ENCODE assay signal across 8 mouse cellular contexts in the genomic region with DNA sequence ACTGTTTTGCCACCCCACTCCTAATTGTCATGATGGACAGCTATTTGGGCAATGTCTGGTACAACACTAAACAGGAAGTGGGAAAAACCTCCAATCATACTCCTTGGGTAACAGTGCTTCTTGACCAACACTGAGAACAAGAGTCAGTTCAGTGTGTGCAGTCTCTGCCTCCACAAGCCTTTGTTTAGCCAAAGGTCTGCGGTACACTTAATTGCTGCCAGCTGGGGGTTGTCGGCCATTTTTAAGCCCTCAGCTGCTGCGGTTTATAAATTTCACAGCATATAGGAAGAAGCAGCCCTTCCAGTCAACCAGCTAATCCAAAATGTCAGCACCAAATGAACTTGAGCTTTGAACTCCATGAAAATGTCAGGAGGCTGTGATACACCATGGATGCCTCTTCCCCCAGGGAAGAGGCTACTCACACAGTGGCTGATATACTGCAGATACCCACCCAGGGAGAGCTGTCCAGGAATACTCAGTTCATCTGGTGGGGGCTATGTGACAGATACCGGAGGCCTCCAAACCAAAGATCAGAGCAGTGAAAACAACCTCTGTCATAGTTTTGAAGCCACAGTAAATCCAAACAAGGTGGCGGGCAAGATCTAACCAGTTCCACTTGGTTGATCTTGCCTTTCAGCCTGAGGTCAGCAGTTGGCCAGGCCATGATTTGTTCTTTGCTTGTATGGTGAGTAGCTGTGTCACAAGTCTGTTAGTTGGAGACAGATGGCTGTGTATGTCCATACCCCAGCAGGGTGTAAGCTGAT.
DNase-seq lines count a peak whose midpoint lies in the region; ATAC-seq and TF ChIP-seq lines count a peak whose summit lies in the region.

No protein-coding gene starts in this region.

- TF ChIP-seq CTCF in Patski (IDR thresholded peaks at IDR 0.05), result no peak
- no peak for TF ChIP-seq CTCF in gastrocnemius, adult 2 months (IDR thresholded peaks at IDR 0.05)

- H3K4me1 ChIP-seq in heart, embryonic 10.5 days, result peaks cover 49% of the 10 kb centered on the region
- H3K4me1 ChIP-seq in limb, embryonic 15.5 days, result peaks cover 19% of the 10 kb centered on the region

- POLR2A ChIA-PET in Patski (lab: Charles Lee), result interaction anchor here (0.7 to 1.9 kb wide), 7 partner anchors 12 to 96 kb away, joined by 3 to 6 read pairs (median 4); partner anchors contain the start of gene Dhrs3

- WGBS in heart, embryonic 10.5 days, result 70% methylated on average over 5 of the region's 5 CpGs
- WGBS in limb, embryonic 15.5 days, result 38% methylated on average over 5 of the region's 5 CpGs

- no peak for DNase-seq in heart, embryonic 10.5 days (ENCODE audit: low spot score)
- DNase-seq in heart, postnatal 4 days, result no peak
- DNase-seq in Patski (ENCODE audit: low read depth, low spot score), result peak; percentile 65
- DNase-seq in kidney, adult 11 months, result peak; percentile 79
- no peak for DNase-seq in layer of hippocampus, adult 8-10 months (ENCODE audit: low spot score in 2 of 2)
- DNase-seq in right cerebral cortex, adult 2 months (ENCODE audit: low spot score in 2 of 2), result no peak
- DNase-seq in gastrocnemius, adult 2 months, result no peak

- intact Hi-C loops in gastrocnemius, adult 2 months (cut with DNase I), result no loop called here

- CTCF ChIA-PET in Patski (lab: Charles Lee), result interaction anchor here (1.0 to 1.4 kb wide), 4 partner anchors 10 to 39 kb away, joined by 3 read pairs; no protein-coding TSS in a partner anchor

- no peaks in the 10 kb centered on the region for H3K36me3 ChIP-seq in heart, embryonic 10.5 days
- H3K36me3 ChIP-seq in limb, embryonic 15.5 days, result no peaks in the 10 kb centered on the region

- ATAC-seq in Patski, result peak; percentile 10
- ATAC-seq in limb, embryonic 15.5 days (ENCODE audit: insufficient number of reproducible peaks, low FRiP score, low TSS enrichment, low read depth), result no peak

- no peak overlapping the region for H3K4me3 ChIP-seq in heart, embryonic 10.5 days
- H3K4me3 ChIP-seq in limb, embryonic 15.5 days, result no peak overlapping the region
- H3K4me3 ChIP-seq in gastrocnemius, adult 2 months, result no peak overlapping the region

- no peak overlapping the region for H3K4me2 ChIP-seq in limb, embryonic 15.5 days

- H3K9ac ChIP-seq in limb, embryonic 15.5 days, result no peak overlapping the region

- H3K27ac ChIP-seq in heart, embryonic 10.5 days, result peak overlapping the region; percentile 53; the same call in 1 of the 2 replicates
- peak overlapping the region; percentile 47; the same call in 1 of the 2 replicates for H3K27ac ChIP-seq in limb, embryonic 15.5 days
- H3K27ac ChIP-seq in gastrocnemius, adult 2 months, result no peak overlapping the region

- no peaks in the 10 kb centered on the region for H3K9me3 ChIP-seq in heart, embryonic 10.5 days
- H3K9me3 ChIP-seq in limb, embryonic 15.5 days, result no peaks in the 10 kb centered on the region

- no peaks in the 10 kb centered on the region for H3K27me3 ChIP-seq in heart, embryonic 10.5 days (ENCODE audit: insufficient read depth, poor library complexity, severe bottlenecking)
- H3K27me3 ChIP-seq in Patski, result no peaks in the 10 kb centered on the region
- H3K27me3 ChIP-seq in limb, embryonic 15.5 days, result no peaks in the 10 kb centered on the region

- in situ Hi-C loops in Patski (cut with MboI; ENCODE audit: low pct_unique_long_range_greater_than_20kb), result no loop called here

Comparison
In these comparisons a context has a peak if more than half of its experiments do, and no peak if none do; other contexts are left out.
1. DNase-seq: peak in Patski (single experiment) and kidney, adult 11 months (single experiment); none in heart, embryonic 10.5 days (single experiment), heart, postnatal 4 days (single experiment), layer of hippocampus, adult 8-10 months (0 of 2), right cerebral cortex, adult 2 months (0 of 2) and gastrocnemius, adult 2 months (single experiment).